Mouse (Mus musculus): Measurements from ENCODE around the gene Acss2.

GRCm38 (mm10) chr2:155562209-155562608 lies 44.5 kb downstream of the Acss2 start:
- no peak for TF ChIP-seq POLR2A (IDR thresholded peaks at IDR 0.05; ENCODE audit: borderline replicate concordance, extremely low read depth, insufficient read depth, insufficient read length, poor library complexity, severe bottlenecking)
- TF ChIP-seq CTCF (IDR thresholded peaks at IDR 0.05; ENCODE audit: borderline replicate concordance, extremely low read depth, insufficient read depth, insufficient read length): no peak

All from brain, embryonic 14.5 days (tissue).